Mouse (Mus musculus) testis, adult 2 months (tissue): ENCODE data around the gene C1qc. TPM values are rescaled to one million over a fixed set of nuclear protein-coding genes. Genes with fewer than 3 reads are reported as not detected.

Experiments
- H3K27ac ChIP-seq: fragments of 200-500 bp; 2 replicates; pipeline ENCODE4 v1.5.1; 2012; ENCODE audit warnings: low read depth, low read length; ENCODE audit not compliant: control insufficient read depth, insufficient read depth
- H3K27me3 ChIP-seq: fragments of 200-500 bp; 2 replicates; pipeline ENCODE4 v1.6.1; 2012; ENCODE audit warnings: mild to moderate bottlenecking, low read length, moderate library complexity; ENCODE audit not compliant: control insufficient read depth, insufficient read depth
- H3K36me3 ChIP-seq: fragments of 200-500 bp; 2 replicates; pipeline ENCODE4 v1.6.1; 2012; ENCODE audit warnings: mild to moderate bottlenecking, low read length; ENCODE audit not compliant: control insufficient read depth, insufficient read depth
- H3K4me1 ChIP-seq: fragments of 200-500 bp; 2 replicates; pipeline ENCODE4 v1.6.1; 2012; ENCODE audit warnings: low read length; ENCODE audit not compliant: control insufficient read depth, insufficient read depth
- H3K4me3 ChIP-seq: fragments of 200-500 bp; 2 replicates; pipeline ENCODE4 v1.5.1; 2012; ENCODE audit warnings: low read depth, mild to moderate bottlenecking, low read length, moderate library complexity, mixed read lengths; ENCODE audit not compliant: control insufficient read depth
- CTCF ChIP-seq: fragments of 200-500 bp; IDR thresholded peaks from 2 replicates; pipeline ENCODE4 v1.5.1; 2012; ENCODE audit warnings: low read depth, mild to moderate bottlenecking, inconsistent platforms, low read length, moderate library complexity; ENCODE audit not compliant: control insufficient read depth, insufficient read depth, insufficient replicate concordance
- POLR2A ChIP-seq: fragments of 200-500 bp; IDR thresholded peaks from 2 replicates; pipeline ENCODE4 v1.6.1; 2012; ENCODE audit warnings: low read depth, mild to moderate bottlenecking, inconsistent platforms, low read length, moderate library complexity; ENCODE audit not compliant: control insufficient read depth
- polyA plus RNA-seq: library from polyadenylated mRNA; depleted of rRNA; stranded (reverse); fragments of >200 nt; gene quantifications from 2 replicates; pipeline ENCODE4 v1.2.3, GENCODE M21; 2012; rRNA removed

The C1qc gene
- 8.9 and 10.9 TPM in 2 replicates for polyA plus RNA-seq

DNA sequence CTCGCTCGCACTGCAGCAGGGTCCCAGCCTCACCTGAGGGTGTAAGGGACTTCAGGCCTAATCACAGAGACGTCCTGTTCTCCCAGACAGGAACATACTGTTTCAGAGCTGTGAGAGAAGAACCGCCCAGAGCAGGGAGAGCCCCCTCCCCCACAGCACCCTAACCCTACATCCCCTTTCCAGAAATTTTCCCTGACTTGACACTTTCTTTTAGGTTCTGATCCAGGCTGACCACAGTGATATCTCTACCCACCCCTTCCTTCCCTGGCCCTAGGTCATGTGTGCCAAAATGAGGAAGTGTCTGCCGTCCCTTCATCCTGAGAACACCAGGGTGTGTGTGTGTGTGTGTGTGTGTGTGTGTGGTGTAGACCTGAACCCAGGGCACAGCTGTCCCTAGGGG, at the start of gene C1qc:
C1qc (minus strand) TSS at position 255 of the 400 bp plus-strand sequence.
- H3K36me3 ChIP-seq, result no peaks in the 10 kb centered on the region
- H3K27ac ChIP-seq, result no peak within 1 kb of the TSS
- no peaks in the 10 kb centered on the region for H3K27me3 ChIP-seq
- no peaks in the 10 kb centered on the region; the same call in 1 of the 2 replicates for H3K4me1 ChIP-seq
- TF ChIP-seq CTCF (no peak), POLR2A (no peak)
- H3K4me3 ChIP-seq, result peak within 1 kb of the TSS; percentile 14

DNA sequence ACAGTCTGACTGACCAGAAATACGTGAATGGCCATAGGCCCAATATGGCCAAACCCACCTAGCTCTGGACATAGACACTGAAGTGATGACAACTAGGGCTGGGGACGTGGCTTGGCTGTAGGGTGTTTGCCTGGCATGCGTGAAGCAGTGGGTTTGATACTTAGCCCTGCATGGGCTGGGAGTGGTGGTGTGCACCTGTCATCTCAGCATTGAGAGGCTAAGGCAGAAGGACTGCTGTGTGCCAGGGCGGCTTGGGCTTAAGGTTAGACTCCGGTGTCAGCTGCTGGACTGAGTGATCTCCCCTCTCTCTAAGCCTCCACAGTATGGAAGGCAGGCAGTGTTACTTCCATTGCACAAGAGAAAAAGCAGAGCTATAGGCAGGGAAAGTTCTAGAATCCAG, 45.1 kb upstream of the C1qc start:
- peaks cover 8% of the 10 kb centered on the region for H3K4me1 ChIP-seq
- H3K4me3 ChIP-seq, result no peak overlapping the region
- no peak overlapping the region for H3K27ac ChIP-seq
- H3K27me3 ChIP-seq, result no peaks in the 10 kb centered on the region
- H3K36me3 ChIP-seq, result no peaks in the 10 kb centered on the region
- no peak for TF ChIP-seq POLR2A
- no peak for TF ChIP-seq CTCF

DNA sequence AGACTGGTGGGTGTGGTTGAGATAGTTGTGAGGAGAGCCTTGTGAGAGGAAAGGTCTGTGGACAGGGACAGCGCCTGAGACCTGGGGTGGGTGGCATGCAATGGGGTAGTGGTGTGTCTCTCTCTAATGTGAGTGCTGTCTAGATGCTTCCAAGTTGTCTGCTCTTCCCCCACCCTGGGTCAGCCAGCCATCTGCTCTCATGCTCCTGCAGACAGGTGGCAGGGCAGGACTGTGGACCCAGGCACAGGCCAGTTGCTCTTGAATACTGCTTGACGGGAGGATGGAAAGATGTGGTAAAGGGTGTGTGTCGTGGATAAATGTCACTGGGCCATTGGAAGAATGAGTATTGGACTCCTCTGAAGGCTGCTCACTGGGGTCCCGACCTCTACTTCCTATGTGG, 44.5 kb upstream of the C1qc start:
- Histone ChIP-seq H3K27ac (no peak overlapping the region), H3K4me3 (no peak overlapping the region), H3K36me3 (no peaks in the 10 kb centered on the region), H3K27me3 (no peaks in the 10 kb centered on the region), H3K4me1 (peaks cover 8% of the 10 kb centered on the region)
- TF ChIP-seq CTCF (no peak), POLR2A (no peak)

DNA sequence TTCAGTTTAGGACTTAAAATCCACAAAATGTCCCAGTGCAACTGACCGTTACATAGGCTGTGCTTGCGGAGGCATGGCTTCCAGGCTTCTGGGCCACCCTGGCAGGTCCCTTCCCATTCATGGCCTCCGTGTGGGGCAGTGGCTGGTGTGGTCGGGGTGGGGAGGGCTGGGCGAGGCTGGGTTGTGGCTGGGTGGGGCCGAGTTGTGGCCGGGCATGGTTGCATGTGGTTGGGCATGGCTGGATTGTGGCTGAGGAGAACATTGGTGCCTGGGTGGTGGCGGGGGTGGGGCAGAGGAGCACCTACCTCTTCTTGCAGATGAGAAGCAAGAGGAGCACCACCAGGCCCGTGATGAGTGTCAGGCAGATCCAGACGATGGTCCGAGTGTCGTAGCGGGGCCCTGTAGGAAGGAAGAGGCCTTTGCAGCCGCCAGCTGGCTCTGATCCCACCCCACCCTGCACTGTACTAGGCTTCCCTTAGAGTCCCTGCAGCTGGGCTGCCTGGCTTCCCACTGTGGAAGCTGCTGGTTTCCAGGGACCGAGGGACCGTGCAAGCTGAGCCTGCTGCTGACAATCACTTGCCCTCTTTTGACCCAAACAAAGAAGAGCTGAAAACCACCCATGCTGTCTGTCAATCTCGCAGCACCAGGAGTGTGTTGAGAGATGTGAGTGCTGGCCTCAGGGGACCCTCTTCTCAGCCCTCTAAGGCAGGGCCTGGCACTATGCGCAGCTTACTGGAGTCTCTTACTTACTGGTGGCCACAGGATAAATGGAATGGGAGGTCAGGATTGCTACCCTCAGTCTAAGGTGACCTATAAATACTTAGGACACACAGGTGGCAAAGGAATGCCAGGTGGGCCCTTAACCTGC, 42.1 kb upstream of the C1qc start:
- no peak for TF ChIP-seq POLR2A
- no peak for TF ChIP-seq CTCF
- Histone ChIP-seq H3K27ac (no peak overlapping the region), H3K4me3 (no peak overlapping the region), H3K36me3 (no peaks in the 10 kb centered on the region), H3K4me1 (peaks cover 8% of the 10 kb centered on the region), H3K27me3 (no peaks in the 10 kb centered on the region)

DNA sequence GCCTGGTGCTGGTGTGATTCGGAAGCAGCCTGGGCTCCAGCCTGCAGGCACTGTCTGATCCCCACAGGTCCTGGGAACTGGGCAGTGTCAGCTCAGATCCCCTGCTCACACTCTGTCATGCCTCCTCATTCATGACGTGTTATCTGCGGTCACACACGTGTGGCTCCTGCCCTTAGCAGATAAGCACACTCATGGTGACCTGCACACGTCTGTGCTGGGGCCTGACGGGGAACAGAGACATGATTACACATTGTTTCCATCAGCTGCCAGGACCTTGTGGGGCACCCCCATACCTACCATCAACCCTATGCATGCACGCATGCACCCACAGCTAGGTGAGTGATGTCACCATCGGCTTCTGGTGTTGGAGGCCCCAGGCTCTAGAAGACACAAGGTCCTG, 37.6 kb upstream of the C1qc start:
- H3K36me3 ChIP-seq, result no peaks in the 10 kb centered on the region
- no peak overlapping the region for H3K4me3 ChIP-seq
- no peaks in the 10 kb centered on the region for H3K27me3 ChIP-seq
- TF ChIP-seq CTCF (no peak), POLR2A (no peak)
- H3K27ac ChIP-seq, result no peak overlapping the region
- no peaks in the 10 kb centered on the region for H3K4me1 ChIP-seq

DNA sequence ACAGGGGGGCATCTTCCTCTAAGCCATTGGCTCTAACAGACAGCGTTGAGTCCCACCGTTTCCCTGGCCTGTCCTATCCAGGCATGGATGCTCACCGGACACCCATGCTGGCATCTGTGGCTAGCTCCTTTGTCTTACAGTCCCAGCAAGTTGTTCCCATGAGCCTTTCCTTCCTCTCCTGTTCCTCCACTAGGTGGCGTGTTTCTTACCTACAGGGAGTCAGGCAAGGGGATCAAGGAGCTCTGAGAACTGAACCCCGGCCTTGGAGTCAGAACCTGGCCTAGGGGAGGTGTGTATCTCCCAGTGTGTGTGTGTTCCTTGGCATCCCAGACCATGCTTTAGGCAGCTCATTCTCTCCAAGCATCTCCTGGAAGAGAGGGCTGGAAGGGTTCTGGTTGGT, 36.1 kb upstream of the C1qc start:
- TF ChIP-seq POLR2A (no peak), CTCF (peak; percentile 21; the same call in 1 of the 2 replicates)
- Histone ChIP-seq H3K27me3 (no peaks in the 10 kb centered on the region), H3K36me3 (no peaks in the 10 kb centered on the region), H3K4me3 (no peak overlapping the region), H3K27ac (no peak overlapping the region), H3K4me1 (no peaks in the 10 kb centered on the region)

DNA sequence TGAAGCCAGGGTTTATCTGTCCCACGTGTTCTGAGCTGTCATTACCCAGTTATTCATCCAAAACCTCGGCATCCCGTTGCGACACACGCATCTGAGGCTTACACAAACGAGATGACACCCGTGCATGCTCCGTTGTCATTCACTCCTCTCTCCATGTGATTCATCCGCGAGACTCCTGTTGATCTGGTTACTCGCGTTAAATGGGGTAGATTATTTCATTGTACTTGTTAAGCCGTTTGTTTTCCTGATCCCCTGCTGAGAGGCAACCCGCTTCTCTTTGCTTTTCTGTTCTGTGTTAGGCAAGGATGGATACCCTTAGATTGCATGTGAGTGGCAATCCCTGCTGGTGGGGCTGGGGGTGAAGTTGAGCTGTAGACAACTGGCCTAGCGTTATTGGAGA, 32.9 kb upstream of the C1qc start:
- Histone ChIP-seq H3K4me1 (no peaks in the 10 kb centered on the region), H3K4me3 (no peak overlapping the region), H3K36me3 (no peaks in the 10 kb centered on the region), H3K27ac (no peak overlapping the region), H3K27me3 (no peaks in the 10 kb centered on the region)
- TF ChIP-seq POLR2A, result no peak
- TF ChIP-seq CTCF, result no peak
